Mouse (Mus musculus): Measurements from ENCODE around the gene Sipa1l2. TPM values are rescaled to one million over a fixed set of nuclear protein-coding genes. Genes with fewer than 3 reads are reported as not detected.

Sipa1l2 gene
- polyA plus RNA-seq, 1 experiment from 2014 or later, result 12.7 TPM

DNA sequence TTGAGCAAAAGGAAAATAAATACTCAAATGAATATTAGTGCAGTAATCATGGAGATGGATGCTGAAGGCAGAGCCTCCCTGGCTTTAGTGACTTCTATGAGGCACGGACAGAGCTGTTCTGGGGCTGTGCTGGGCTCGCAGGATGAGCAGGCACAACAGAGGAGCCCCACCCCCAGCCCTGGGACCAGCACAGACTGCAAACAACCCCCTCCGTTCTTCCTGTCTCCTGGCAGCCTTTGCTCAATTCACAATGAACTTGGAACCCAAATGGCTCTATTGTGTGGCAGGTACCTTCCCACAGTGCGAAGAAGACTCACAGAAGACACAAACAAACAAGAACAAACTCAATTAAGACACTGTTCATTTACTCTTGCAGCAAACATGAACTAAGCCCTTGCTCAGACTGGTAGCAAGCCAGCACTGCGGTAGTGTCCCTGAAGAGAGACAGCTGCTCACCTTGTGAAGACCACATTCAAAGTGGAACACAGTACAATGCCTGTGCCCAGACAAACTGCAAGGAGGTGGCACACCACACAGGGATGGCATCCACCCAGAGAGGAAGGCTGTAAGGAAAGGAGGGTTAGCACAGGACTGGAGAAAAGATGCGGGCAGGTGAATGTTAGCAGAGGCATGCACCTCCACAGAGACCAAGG, 64.9 kb downstream of the Sipa1l2 start:
- H3K9ac ChIP-seq, result no peak overlapping the region
- ATAC-seq (ENCODE audit: insufficient number of reproducible peaks, low FRiP score, low TSS enrichment, low read depth), result no peak
- H3K9me3 ChIP-seq, result no peaks in the 10 kb centered on the region
- H3K4me2 ChIP-seq, result no peak overlapping the region
- no peak overlapping the region for H3K4me3 ChIP-seq
- H3K27ac ChIP-seq, result no peak overlapping the region
- H3K4me1 ChIP-seq, result peaks cover 21% of the 10 kb centered on the region
- no peaks in the 10 kb centered on the region for H3K36me3 ChIP-seq
- WGBS, result 52% methylated on average over 6 of the region's 6 CpGs
- H3K27me3 ChIP-seq, result no peaks in the 10 kb centered on the region

GRCm38 (mm10) chr8:125503808-125504207, 65.8 kb downstream of the Sipa1l2 start:
- Histone ChIP-seq H3K27me3 (no peaks in the 10 kb centered on the region), H3K36me3 (no peaks in the 10 kb centered on the region), H3K4me2 (no peak overlapping the region), H3K9me3 (no peaks in the 10 kb centered on the region), H3K4me3 (no peak overlapping the region), H3K9ac (no peak overlapping the region), H3K27ac (no peak overlapping the region), H3K4me1 (peaks cover 24% of the 10 kb centered on the region)
- 78% methylated on average over 8 of the region's 8 CpGs for WGBS
- ATAC-seq (ENCODE audit: insufficient number of reproducible peaks, low FRiP score, low TSS enrichment, low read depth), result no peak

DNA sequence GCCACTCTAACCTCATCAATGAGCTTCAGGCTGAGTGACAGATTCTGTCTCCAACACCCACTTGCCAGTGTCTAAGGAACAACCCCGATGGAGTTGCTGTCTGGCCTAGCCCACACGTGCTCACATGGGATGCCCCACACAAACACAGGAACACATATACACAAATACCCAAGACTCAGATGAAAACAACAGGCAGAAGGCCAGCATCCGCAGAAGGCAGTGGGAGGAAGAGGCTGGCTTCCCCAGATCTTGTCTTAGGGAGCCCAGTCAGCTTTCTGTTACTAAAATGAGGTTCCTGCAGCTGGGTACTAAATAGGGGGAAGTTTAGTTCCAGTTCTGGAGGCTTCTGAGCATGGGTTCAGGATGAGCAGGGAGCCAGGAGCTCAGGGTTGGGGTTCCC, 66.8 kb downstream of the Sipa1l2 start:
- 92% methylated on average over 3 of the region's 3 CpGs for WGBS
- Histone ChIP-seq H3K9ac (no peak overlapping the region), H3K27ac (no peak overlapping the region), H3K4me1 (peaks cover 32% of the 10 kb centered on the region), H3K27me3 (no peaks in the 10 kb centered on the region), H3K4me2 (no peak overlapping the region), H3K4me3 (no peak overlapping the region), H3K36me3 (no peaks in the 10 kb centered on the region), H3K9me3 (no peaks in the 10 kb centered on the region)
- ATAC-seq (ENCODE audit: insufficient number of reproducible peaks, low FRiP score, low TSS enrichment, low read depth), result no peak

GRCm38 (mm10) chr8:125500005-125500404, 69.6 kb downstream of the Sipa1l2 start:
- Histone ChIP-seq H3K4me1 (peaks cover 30% of the 10 kb centered on the region), H3K27me3 (no peaks in the 10 kb centered on the region), H3K4me3 (no peak overlapping the region), H3K27ac (peak overlapping the region; percentile 43), H3K9ac (no peak overlapping the region), H3K4me2 (no peak overlapping the region), H3K9me3 (no peaks in the 10 kb centered on the region), H3K36me3 (no peaks in the 10 kb centered on the region)
- WGBS, result 24% methylated on average over 5 of the region's 5 CpGs
- ATAC-seq (ENCODE audit: insufficient number of reproducible peaks, low FRiP score, low TSS enrichment, low read depth), result no peak

DNA sequence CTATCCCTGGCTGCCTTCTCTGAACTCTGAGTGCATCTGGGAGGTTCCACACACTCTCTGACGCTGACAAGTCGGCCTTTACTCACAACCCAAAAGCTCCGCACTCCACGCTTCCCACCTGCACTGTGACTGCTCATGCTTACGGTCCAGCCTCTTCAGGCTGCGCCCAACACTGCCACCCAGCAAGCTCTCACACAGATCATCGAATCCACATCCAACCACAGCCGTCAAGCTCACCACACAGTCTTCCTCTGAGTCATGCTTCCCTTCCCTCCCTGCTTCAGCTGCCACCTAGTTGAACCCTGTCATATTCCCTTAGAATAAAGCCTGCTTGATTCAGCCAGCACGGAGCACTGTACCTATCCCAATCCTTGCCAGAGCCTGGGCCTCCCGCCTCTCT, 71.1 kb downstream of the Sipa1l2 start:
- ATAC-seq (ENCODE audit: insufficient number of reproducible peaks, low FRiP score, low TSS enrichment, low read depth), result no peak
- 61% methylated on average over 10 of the region's 10 CpGs for WGBS
- Histone ChIP-seq H3K27me3 (no peaks in the 10 kb centered on the region), H3K27ac (no peak overlapping the region), H3K9ac (no peak overlapping the region), H3K4me3 (no peak overlapping the region), H3K9me3 (no peaks in the 10 kb centered on the region), H3K4me2 (no peak overlapping the region), H3K36me3 (no peaks in the 10 kb centered on the region), H3K4me1 (peaks cover 31% of the 10 kb centered on the region)

- ATAC-seq (ENCODE audit: insufficient number of reproducible peaks, low FRiP score, low TSS enrichment, low read depth), result no peak
- Histone ChIP-seq H3K4me2 (no peak overlapping the region), H3K9ac (no peak overlapping the region), H3K27me3 (no peaks in the 10 kb centered on the region), H3K9me3 (no peaks in the 10 kb centered on the region), H3K4me1 (peaks cover 23% of the 10 kb centered on the region; the same call in 1 of the 2 replicates), H3K4me3 (no peak overlapping the region), H3K27ac (no peak overlapping the region), H3K36me3 (peaks cover 16% of the 10 kb centered on the region; the same call in 1 of the 2 replicates)
- WGBS, result 63% methylated on average over 2 of the region's 2 CpGs
These were observed 74.1 kb downstream of the Sipa1l2 start for GRCm38 (mm10) chr8:125495545-125495944.

DNA sequence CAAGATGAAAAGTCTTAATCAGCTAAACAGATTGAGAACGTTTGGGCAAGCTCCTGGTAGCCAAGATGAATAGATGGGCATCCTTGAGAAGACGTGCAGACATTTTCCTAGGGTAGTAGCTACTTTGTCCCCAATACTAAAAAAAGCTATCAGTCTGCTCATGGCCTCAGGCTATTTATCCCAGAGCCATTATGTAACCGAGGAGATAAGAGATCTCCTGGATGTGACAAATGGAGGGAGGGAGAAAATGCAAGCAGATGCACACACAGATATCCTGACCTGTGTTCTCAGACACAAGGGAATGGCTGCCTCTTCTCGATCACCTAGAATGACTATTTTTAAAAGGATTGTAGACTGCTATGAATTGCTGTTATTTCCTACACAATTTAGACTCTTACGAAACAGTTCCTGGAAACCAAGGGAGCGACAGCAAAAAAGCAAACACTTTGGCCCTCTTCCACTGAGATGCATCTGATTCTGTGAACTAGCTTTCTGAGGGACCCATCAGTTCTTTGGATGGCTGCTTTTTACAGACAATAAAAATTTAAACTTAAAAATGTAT, 76.3 kb downstream of the Sipa1l2 start:
- H3K36me3 ChIP-seq, result peaks cover 18% of the 10 kb centered on the region; the same call in 1 of the 2 replicates
- no peak overlapping the region for H3K4me3 ChIP-seq
- ATAC-seq (ENCODE audit: insufficient number of reproducible peaks, low FRiP score, low TSS enrichment, low read depth), result no peak
- no peak overlapping the region for H3K4me2 ChIP-seq
- WGBS, result 58% methylated on average over 6 of the region's 6 CpGs
- peaks cover 15% of the 10 kb centered on the region; the same call in 1 of the 2 replicates for H3K4me1 ChIP-seq
- no peaks in the 10 kb centered on the region for H3K27me3 ChIP-seq
- no peak overlapping the region for H3K9ac ChIP-seq
- no peak overlapping the region for H3K27ac ChIP-seq
- H3K9me3 ChIP-seq, result no peaks in the 10 kb centered on the region

- Histone ChIP-seq H3K27ac (no peak overlapping the region), H3K4me2 (no peak overlapping the region), H3K9me3 (no peaks in the 10 kb centered on the region), H3K4me1 (peaks cover 11% of the 10 kb centered on the region; the same call in 1 of the 2 replicates), H3K4me3 (no peak overlapping the region), H3K36me3 (peaks cover 18% of the 10 kb centered on the region; the same call in 1 of the 2 replicates), H3K9ac (no peak overlapping the region), H3K27me3 (no peaks in the 10 kb centered on the region)
- WGBS, result 72% methylated on average over 11 of the region's 11 CpGs
- no peak for ATAC-seq (ENCODE audit: insufficient number of reproducible peaks, low FRiP score, low TSS enrichment, low read depth)
These were observed 77.2 kb downstream of the Sipa1l2 start for GRCm38 (mm10) chr8:125492416-125492815.

DNA sequence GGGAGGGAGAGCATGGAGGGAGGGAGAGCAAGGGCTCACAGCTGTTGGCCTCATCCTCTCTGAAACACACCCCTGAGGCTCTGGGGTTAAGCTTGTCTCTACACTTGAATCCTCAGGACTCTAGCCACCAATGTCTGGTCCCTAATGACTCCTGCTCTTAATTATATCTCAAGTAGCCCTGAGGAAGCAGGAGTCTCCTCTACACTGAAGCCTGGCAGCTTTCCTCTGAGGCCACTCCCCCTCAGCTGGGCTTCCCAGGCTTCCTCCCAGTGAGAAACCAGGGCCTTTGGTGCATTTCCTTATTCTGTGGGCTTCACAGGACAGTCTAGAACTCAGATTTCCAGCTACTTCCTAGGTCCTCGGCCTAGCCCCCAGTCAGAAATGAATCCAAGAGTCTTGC, 80.9 kb downstream of the Sipa1l2 start:
- 38% methylated on average over 1 of the region's 1 CpGs for WGBS
- peaks cover 25% of the 10 kb centered on the region for H3K4me1 ChIP-seq
- no peak overlapping the region for H3K4me3 ChIP-seq
- no peak overlapping the region for H3K4me2 ChIP-seq
- ATAC-seq (ENCODE audit: insufficient number of reproducible peaks, low FRiP score, low TSS enrichment, low read depth), result no peak
- no peaks in the 10 kb centered on the region for H3K9me3 ChIP-seq
- H3K27me3 ChIP-seq, result no peaks in the 10 kb centered on the region
- no peak overlapping the region for H3K27ac ChIP-seq
- H3K36me3 ChIP-seq, result peaks cover 23% of the 10 kb centered on the region
- H3K9ac ChIP-seq, result no peak overlapping the region

- H3K4me1 ChIP-seq, result peaks cover 25% of the 10 kb centered on the region
- ATAC-seq (ENCODE audit: insufficient number of reproducible peaks, low FRiP score, low TSS enrichment, low read depth), result no peak
- H3K9me3 ChIP-seq, result no peaks in the 10 kb centered on the region
- no peak overlapping the region for H3K9ac ChIP-seq
- 87% methylated on average over 3 of the region's 3 CpGs for WGBS
- no peaks in the 10 kb centered on the region for H3K27me3 ChIP-seq
- no peak overlapping the region for H3K27ac ChIP-seq
- H3K4me3 ChIP-seq, result no peak overlapping the region
- no peak overlapping the region for H3K4me2 ChIP-seq
- H3K36me3 ChIP-seq, result peaks cover 16% of the 10 kb centered on the region
These were observed 83.9 kb downstream of the Sipa1l2 start for GRCm38 (mm10) chr8:125485715-125486114.

DNA sequence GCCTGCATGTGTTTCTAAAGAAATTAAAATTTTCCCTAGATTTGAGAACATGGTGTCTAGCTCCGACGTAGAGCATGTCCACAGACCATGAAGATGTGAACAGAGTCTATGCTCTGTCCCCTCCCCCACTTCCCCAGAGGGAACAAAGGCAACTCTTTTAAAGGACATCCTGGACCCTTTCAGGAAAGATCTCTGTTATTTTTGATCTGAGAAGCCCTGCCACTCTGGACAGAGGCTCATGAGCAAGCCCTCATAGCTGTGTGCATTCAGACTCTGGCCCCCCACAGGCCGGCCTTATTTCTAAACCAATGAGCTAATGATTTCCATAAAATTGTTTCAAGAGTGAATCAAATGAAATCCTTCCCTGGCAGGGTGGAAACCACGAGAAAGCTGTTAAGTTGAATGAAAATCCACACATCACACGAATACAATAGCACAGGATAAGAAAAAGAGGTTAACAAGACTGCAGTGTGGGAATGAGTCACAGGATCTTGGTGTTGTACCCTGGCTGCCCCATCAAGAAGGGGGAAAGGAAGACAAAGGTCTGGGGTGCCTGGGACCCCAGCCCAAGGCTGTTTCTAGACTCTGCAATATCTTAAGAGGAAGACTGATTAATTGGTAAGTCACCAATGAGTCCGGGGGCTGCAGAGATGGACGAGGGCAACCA, 84.9 kb downstream of the Sipa1l2 start:
- WGBS, result 44% methylated on average over 7 of the region's 7 CpGs
- H3K4me1 ChIP-seq, result peaks cover 25% of the 10 kb centered on the region
- no peak overlapping the region for H3K4me3 ChIP-seq
- no peak overlapping the region for H3K4me2 ChIP-seq
- no peaks in the 10 kb centered on the region for H3K9me3 ChIP-seq
- H3K9ac ChIP-seq, result no peak overlapping the region
- H3K27ac ChIP-seq, result peak overlapping the region; percentile 33; the same call in 1 of the 2 replicates
- H3K27me3 ChIP-seq, result no peaks in the 10 kb centered on the region
- ATAC-seq (ENCODE audit: insufficient number of reproducible peaks, low FRiP score, low TSS enrichment, low read depth), result no peak
- peaks cover 16% of the 10 kb centered on the region for H3K36me3 ChIP-seq

DNA sequence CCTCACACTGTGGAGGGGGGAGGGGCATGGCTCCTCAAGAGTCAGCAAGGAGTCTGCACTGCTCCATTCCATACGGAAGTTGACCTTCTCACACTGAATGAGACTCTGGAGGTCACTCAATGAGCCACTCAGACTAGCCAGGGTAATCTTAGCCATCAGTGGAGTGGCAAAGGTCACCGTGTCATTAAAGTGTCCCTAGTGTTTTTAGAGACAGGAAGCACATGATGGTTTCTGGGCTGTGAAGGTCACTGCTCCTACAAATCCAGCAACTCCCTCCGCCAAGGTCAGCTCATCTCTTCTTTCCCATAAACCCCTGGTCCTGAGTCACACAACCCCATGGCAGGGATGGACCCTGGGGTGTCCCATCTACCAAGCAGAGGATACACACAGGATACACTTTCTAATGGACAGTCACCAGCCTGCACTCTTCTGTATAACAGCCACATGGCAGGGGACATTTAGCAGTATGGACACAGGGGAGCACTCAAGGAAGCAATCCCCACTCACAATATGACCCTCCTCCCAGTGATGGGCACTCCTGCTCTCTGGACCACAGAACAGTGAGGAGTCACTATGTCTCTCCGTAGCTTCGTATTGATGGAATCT, 87.0 kb downstream of the Sipa1l2 start:
- peaks cover 19% of the 10 kb centered on the region for H3K4me1 ChIP-seq
- 82% methylated on average over 5 of the region's 5 CpGs for WGBS
- H3K4me3 ChIP-seq, result no peak overlapping the region
- H3K9me3 ChIP-seq, result no peaks in the 10 kb centered on the region
- H3K4me2 ChIP-seq, result no peak overlapping the region
- no peak overlapping the region for H3K27ac ChIP-seq
- H3K27me3 ChIP-seq, result no peaks in the 10 kb centered on the region
- no peak for ATAC-seq (ENCODE audit: insufficient number of reproducible peaks, low FRiP score, low TSS enrichment, low read depth)
- H3K36me3 ChIP-seq, result peaks cover 21% of the 10 kb centered on the region
- H3K9ac ChIP-seq, result no peak overlapping the region

All from limb, embryonic 15.5 days (tissue).